Mouse (Mus musculus): ENCODE results near the gene Asb5.

DNA sequence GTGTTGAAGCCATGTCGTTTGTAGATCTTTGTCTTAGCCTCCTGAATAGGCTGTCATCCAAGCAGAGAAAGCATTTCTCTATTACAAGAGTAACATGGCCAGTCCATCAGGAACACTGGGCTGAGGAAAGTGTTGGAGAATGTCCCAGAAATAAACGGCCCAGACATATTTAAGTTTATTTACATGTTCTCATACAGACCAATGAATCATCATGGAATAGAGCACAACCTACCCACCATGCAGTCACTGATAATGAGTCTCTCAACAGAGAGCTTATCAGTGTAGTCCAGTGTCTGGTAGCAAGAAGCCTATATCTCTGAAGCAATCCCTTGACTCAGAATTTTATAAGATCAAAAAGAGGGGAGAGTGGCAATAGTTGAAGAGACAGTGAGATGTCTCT lies 24.3 kb upstream of the Asb5 start:
- TF ChIP-seq CTCF (conservative IDR thresholded peaks at IDR 0.05; ENCODE audit: low read length) (no peak), POU5F1 (IDR thresholded peaks at IDR 0.05; ENCODE audit: borderline replicate concordance, low read length) (no peak)

All from E14TG2a.4 (cell line).